Mouse (Mus musculus): ENCODE measurements around the gene Olfr1051.
"Not testable (repeated sequence)": the region's sequence is repeated elsewhere in the genome, so short reads cannot be mapped to it uniquely, and the experiment has no call there.

The Olfr1051 gene

GRCm38 (mm10) chr2:86278988-86279387 lies at the start of gene Olfr1051:
TSS of gene Olfr1051 (minus strand) at chr2:86279088.
- not testable (repeated sequence) for DNase-seq

DNA sequence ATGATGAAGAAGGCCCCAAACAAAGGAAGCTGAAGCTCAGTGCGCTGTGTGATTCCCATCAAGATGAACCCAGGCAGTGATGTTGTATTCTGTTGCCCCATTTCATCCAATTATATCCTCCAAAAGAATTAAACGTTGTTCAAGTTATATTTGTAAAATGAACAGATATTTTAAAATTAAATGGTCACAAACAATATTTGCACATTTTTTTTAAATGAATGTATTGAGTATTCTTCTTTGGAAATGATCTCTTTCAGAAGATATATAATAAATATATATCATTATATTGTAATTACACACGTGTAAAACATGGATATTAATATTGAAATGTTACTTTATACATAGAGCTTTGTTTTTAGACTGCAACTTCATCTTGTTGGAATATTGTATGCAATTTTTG lies 36.3 kb upstream of the Olfr1051 start, which contains the start of gene Olfr1053:
Olfr1053 (minus strand) TSS at position 101 of the 400 bp plus-strand sequence.
- no peak for DNase-seq

GRCm38 (mm10) chr2:86292155-86292554 lies 13.3 kb upstream of the Olfr1051 start, which contains the start of gene Olfr1052:
TSS of gene Olfr1052 (plus strand) at chr2:86292455.
- DNase-seq: no peak

DNA sequence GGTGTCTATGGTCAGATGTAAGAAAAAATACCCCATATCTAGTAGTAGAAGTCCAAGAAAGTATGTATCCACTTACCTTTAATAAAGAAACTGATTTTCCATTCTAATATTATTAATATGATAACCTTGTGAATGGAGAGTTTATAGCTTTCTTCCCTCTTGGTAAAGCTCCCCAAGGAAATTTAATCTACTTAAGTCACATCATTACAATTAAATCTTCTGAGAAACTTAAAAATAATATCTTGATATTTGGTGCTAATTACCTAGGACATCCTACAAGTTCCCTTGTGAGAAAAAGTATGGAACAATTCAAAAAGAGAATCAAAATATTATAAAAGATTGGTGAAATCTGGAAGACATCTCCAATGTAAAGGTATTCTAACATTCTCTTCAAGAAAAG lies 20.7 kb downstream of the Olfr1051 start, which contains the start of gene Olfr1049:
Olfr1049 (minus strand) TSS at position 101 of the 400 bp plus-strand sequence.
- DNase-seq: not testable (repeated sequence)

DNA sequence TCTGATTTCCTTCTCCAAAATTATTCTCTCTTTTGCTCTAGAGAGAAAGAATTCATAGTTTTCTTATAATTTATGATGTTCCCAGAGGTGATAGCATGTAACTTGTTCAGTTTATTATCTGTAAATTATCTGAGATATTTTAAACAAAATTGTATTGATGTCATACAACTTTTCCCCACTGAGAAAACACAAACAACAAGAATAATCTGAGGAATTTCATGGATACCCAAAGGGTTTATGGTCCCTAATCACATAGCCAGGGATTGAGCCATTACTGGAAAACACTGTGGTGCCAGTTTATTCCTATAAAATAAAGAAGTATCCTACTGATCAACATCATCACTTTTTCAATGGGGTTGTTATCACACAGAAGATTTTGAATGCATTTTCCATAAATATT lies 38.7 kb downstream of the Olfr1051 start, which contains the start of gene Olfr1048:
Olfr1048 (minus strand) TSS at position 101 of the 400 bp plus-strand sequence.
- DNase-seq: no peak

DNA sequence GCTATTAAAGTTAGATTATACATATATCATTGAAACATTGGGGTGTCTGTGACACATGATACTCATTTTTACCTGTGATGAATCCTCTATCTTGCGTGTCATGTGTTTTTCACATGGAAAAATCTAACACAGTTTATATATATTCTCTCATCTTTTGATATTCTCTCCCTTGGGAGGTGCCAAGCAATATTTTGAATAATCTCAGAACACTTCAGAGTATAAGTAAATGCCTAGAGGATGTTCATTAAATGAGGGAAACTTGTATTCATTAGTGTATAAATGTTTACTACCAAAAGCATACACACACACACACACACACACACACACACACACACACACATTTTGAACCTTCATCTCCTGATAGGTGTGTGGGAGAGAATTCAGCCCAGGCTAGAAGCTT lies 47.6 kb downstream of the Olfr1051 start, which contains the start of gene Olfr1047:
Olfr1047 (minus strand) TSS at position 101 of the 400 bp plus-strand sequence.
- no peak for DNase-seq
